Mouse (Mus musculus): ENCODE measurements at regions not wholly inside any gene's neighbourhood (a gene's known extent, or its start where the extent isn't known, plus 50 kb on each side); places are given as distances from the start of the nearest gene placed in this dataset.

DNA sequence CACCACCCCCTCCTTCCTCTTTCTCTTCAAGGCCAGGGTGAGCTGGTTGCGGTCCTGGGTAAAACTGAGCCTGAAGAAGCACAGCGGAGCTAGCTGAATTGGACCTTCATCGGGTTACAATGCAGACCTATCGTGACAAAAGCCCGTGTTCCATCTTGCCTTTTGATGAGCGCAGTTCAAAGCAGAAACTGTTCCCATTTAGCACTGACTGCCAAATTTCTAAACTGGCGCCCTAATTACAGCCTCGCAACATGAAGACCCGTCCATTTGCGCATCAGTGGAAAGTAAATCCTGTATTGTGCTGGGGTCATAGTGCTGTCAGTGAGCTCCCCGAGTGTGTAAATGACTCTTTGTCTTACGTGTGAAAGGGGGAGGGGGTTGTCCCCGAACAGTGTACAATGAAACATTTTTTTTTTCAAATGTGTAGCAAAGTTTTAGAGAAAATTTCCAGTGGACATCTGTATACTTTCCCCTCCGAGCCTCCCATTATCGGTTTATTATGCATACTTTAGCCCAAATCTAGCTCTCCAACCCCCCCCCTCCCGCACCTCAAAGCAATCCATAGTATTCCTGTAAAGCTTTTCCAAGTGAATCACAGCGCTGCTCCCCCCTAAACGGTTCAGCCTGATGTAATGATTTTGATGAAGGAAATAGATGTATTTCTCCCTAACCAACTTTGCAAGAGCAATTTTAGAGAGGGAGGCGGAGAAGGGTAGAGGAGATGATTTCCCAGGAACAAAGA, 877.4 kb downstream of the Epha4 start:
- peak overlapping the region; percentile 46 for H3K4me2 ChIP-seq (ENCODE audit: low read length)
- no peak overlapping the region for H3K9ac ChIP-seq (ENCODE audit: low read depth, low read length)
- no peaks in the 10 kb centered on the region for H3K4me1 ChIP-seq (ENCODE audit: control insufficient read depth, insufficient read depth, low read length)
- no peak overlapping the region for H3K4me3 ChIP-seq (ENCODE audit: low read depth, low read length)
- no peak; the same call in 1 of the 2 replicates for ATAC-seq
- no peaks in the 10 kb centered on the region for H3K9me3 ChIP-seq (replicated peaks; ENCODE audit: control insufficient read depth, low read length, poor library complexity, severe bottlenecking)
- H3K36me3 ChIP-seq (ENCODE audit: control insufficient read depth, insufficient read depth, low read length) = no peaks in the 10 kb centered on the region
- 25% methylated on average over 19 of the region's 19 CpGs for WGBS
- H3K27me3 ChIP-seq (ENCODE audit: control insufficient read depth, insufficient read depth, low read depth, low read length) = no peaks in the 10 kb centered on the region
- no peak overlapping the region for H3K27ac ChIP-seq (ENCODE audit: low read length)

DNA sequence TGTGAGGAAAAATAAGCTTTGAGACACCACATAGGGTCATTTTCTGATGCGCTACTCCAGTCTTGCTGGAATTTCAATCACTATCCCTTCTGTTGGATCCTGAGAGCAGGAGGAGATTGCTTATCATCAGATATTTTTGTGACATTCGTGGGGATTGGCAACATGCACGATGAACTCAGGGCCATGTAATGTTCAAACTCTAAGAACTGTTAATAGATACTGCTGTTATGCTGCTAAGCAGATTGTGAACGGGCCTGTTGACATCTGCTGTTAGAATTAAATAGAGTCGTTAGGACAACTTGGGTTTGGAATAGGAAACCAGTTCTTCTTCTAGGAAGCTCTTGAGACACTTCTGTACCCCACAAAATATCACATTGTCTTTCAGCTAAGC, 876.9 kb downstream of the Epha4 start:
- Histone ChIP-seq H3K27me3 (ENCODE audit: control insufficient read depth, insufficient read depth, low read depth, low read length) (no peaks in the 10 kb centered on the region), H3K4me2 (ENCODE audit: low read length) (no peak overlapping the region), H3K4me3 (ENCODE audit: low read depth, low read length) (no peak overlapping the region), H3K9me3 (replicated peaks; ENCODE audit: control insufficient read depth, low read length, poor library complexity, severe bottlenecking) (no peaks in the 10 kb centered on the region), H3K27ac (ENCODE audit: low read length) (no peak overlapping the region), H3K9ac (ENCODE audit: low read depth, low read length) (no peak overlapping the region), H3K4me1 (ENCODE audit: control insufficient read depth, insufficient read depth, low read length) (no peaks in the 10 kb centered on the region), H3K36me3 (ENCODE audit: control insufficient read depth, insufficient read depth, low read length) (no peaks in the 10 kb centered on the region)
- WGBS = 61% methylated on average over 5 of the region's 5 CpGs
- ATAC-seq = no peak

DNA sequence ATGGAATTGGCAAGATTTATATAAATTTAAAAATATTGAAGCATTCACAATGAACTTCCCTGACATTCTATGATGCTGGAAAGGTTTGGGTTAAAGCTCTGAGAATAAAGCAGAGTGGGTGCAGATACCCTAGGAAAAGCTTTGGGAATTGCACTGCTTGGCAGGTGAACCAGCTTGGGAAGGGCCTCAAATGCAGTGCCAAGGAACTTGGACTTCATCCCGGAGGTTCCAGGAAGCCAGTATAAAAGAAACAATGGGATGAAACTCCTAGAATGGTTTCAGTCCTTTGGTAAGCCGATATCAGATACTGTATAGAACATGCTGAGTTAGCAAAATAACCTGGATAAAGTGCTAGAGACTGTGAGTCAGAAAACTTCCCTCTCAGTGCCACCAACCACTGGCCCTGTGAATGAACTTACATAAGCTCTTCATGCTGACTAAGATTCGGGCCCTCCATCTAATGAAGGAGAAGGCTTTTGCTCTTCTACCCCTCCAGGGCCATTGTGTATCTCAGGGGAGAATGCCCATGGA, 873.6 kb downstream of the Epha4 start:
- no peaks in the 10 kb centered on the region for H3K4me1 ChIP-seq (ENCODE audit: control insufficient read depth, insufficient read depth, low read length)
- H3K36me3 ChIP-seq (ENCODE audit: control insufficient read depth, insufficient read depth, low read length) = no peaks in the 10 kb centered on the region
- 64% methylated on average over 3 of the region's 3 CpGs for WGBS
- no peak overlapping the region for H3K9ac ChIP-seq (ENCODE audit: low read depth, low read length)
- H3K27ac ChIP-seq (ENCODE audit: low read length) = no peak overlapping the region
- no peak overlapping the region for H3K4me2 ChIP-seq (ENCODE audit: low read length)
- H3K9me3 ChIP-seq (replicated peaks; ENCODE audit: control insufficient read depth, low read length, poor library complexity, severe bottlenecking) = no peaks in the 10 kb centered on the region
- ATAC-seq = no peak
- H3K27me3 ChIP-seq (ENCODE audit: control insufficient read depth, insufficient read depth, low read depth, low read length) = no peaks in the 10 kb centered on the region
- H3K4me3 ChIP-seq (ENCODE audit: low read depth, low read length) = no peak overlapping the region

DNA sequence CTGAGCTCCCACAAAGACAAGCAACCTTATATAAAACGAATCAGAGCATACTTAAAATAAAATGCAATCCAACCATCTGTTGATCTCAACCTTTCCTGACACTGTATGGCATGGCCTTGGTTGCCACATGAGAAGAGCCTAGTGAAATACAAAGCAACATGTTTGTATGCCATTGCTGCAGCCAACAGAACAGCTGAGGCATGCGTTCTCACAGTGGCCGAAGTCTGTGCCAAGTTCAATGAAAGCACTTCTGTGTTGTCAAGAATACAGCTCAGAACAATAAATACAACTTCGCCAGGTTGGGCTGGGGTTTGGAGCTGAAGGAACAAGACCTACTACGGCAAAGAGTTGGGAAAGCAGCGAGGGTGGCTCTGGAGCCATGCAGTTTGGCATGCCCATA, 872.2 kb downstream of the Epha4 start:
- H3K9me3 ChIP-seq (replicated peaks; ENCODE audit: control insufficient read depth, low read length, poor library complexity, severe bottlenecking) = no peaks in the 10 kb centered on the region
- H3K9ac ChIP-seq (ENCODE audit: low read depth, low read length) = no peak overlapping the region
- H3K4me1 ChIP-seq (ENCODE audit: control insufficient read depth, insufficient read depth, low read length) = no peaks in the 10 kb centered on the region
- no peaks in the 10 kb centered on the region for H3K36me3 ChIP-seq (ENCODE audit: control insufficient read depth, insufficient read depth, low read length)
- 83% methylated on average over 6 of the region's 6 CpGs for WGBS
- no peaks in the 10 kb centered on the region for H3K27me3 ChIP-seq (ENCODE audit: control insufficient read depth, insufficient read depth, low read depth, low read length)
- no peak overlapping the region for H3K27ac ChIP-seq (ENCODE audit: low read length)
- no peak overlapping the region for H3K4me2 ChIP-seq (ENCODE audit: low read length)
- no peak for ATAC-seq
- H3K4me3 ChIP-seq (ENCODE audit: low read depth, low read length) = no peak overlapping the region

DNA sequence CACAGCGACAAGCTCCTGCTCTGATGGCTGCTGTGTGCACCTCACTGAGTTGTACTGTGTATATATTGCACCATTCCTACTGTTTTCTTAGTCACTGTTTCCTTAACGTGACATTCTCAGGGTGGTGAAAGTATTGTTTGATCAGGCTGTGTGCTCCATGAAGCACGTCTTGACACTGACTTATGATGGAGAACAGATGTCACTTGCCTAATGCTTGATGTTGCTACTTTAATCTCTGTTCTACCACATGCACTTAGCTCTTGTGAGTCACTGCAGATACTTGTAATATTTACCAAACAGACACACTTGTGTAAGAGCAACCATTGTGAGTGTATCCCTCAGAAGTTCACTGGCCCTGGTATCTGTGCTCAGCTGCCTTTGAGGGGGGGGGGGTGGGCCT, 870.0 kb downstream of the Epha4 start:
- Histone ChIP-seq H3K27me3 (ENCODE audit: control insufficient read depth, insufficient read depth, low read depth, low read length) (no peaks in the 10 kb centered on the region), H3K9me3 (replicated peaks; ENCODE audit: control insufficient read depth, low read length, poor library complexity, severe bottlenecking) (no peaks in the 10 kb centered on the region)
- 81% methylated on average over 3 of the region's 3 CpGs for WGBS

DNA sequence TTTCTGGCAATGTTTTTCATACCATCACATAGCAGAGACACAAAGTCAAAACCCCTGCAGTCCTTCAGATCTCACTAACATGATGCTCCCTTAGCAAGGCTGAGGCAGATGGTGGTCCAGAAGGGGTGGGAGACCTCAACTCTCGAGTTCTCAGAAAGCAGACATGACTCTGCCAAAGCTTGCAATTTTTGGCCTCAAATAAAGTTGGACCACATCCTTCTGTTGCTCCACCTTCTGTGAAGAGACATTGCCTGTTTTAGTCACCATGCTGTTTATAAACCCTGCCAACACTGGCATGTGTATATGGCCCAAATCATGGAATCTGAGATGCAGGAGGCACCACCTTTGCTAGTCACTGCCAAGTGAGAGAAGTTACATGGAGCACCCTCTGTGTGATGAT, 860.1 kb downstream of the Epha4 start:
- Histone ChIP-seq H3K9me3 (replicated peaks; ENCODE audit: control insufficient read depth, low read length, poor library complexity, severe bottlenecking) (no peaks in the 10 kb centered on the region), H3K9ac (ENCODE audit: low read depth, low read length) (no peak overlapping the region), H3K27ac (ENCODE audit: low read length) (no peak overlapping the region), H3K36me3 (ENCODE audit: control insufficient read depth, insufficient read depth, low read length) (no peaks in the 10 kb centered on the region), H3K4me1 (ENCODE audit: control insufficient read depth, insufficient read depth, low read length) (no peaks in the 10 kb centered on the region), H3K4me2 (ENCODE audit: low read length) (no peak overlapping the region), H3K27me3 (ENCODE audit: control insufficient read depth, insufficient read depth, low read depth, low read length) (no peaks in the 10 kb centered on the region), H3K4me3 (ENCODE audit: low read depth, low read length) (no peak overlapping the region)
- 62% methylated on average over 1 of the region's 1 CpGs for WGBS
- no peak for ATAC-seq

More for the DNA sequence above, 870.0 kb downstream of the Epha4 start:
- no peak overlapping the region for H3K27ac ChIP-seq (ENCODE audit: low read length)
- H3K4me3 ChIP-seq (ENCODE audit: low read depth, low read length) = no peak overlapping the region
- no peaks in the 10 kb centered on the region for H3K36me3 ChIP-seq (ENCODE audit: control insufficient read depth, insufficient read depth, low read length)
- no peaks in the 10 kb centered on the region for H3K4me1 ChIP-seq (ENCODE audit: control insufficient read depth, insufficient read depth, low read length)
- H3K4me2 ChIP-seq (ENCODE audit: low read length) = no peak overlapping the region
- ATAC-seq = no peak
- H3K9ac ChIP-seq (ENCODE audit: low read depth, low read length) = no peak overlapping the region

DNA sequence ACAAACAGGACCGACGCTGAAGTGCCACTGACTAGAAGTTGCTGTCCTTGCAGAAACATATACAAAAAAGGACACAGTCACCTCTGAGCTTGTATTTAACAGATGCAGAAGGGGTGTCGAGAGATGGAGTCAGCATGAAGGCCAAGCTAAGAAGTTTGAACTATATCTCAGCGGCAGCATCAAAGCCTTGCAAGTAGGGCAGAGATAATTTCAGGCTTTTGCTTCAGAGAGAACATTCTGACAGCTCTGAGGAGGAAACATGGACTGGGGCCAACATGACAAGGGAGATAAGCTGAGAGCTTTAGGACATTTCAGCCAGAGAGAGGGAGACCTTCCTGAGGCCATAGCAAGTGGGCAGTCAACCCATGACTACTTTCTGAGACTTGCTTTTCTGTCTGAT, 856.7 kb downstream of the Epha4 start:
- Histone ChIP-seq H3K27ac (ENCODE audit: low read length) (no peak overlapping the region), H3K4me1 (ENCODE audit: control insufficient read depth, insufficient read depth, low read length) (no peaks in the 10 kb centered on the region), H3K36me3 (ENCODE audit: control insufficient read depth, insufficient read depth, low read length) (no peaks in the 10 kb centered on the region), H3K27me3 (ENCODE audit: control insufficient read depth, insufficient read depth, low read depth, low read length) (no peaks in the 10 kb centered on the region), H3K4me2 (ENCODE audit: low read length) (no peak overlapping the region), H3K9me3 (replicated peaks; ENCODE audit: control insufficient read depth, low read length, poor library complexity, severe bottlenecking) (no peaks in the 10 kb centered on the region), H3K4me3 (ENCODE audit: low read depth, low read length) (no peak overlapping the region), H3K9ac (ENCODE audit: low read depth, low read length) (no peak overlapping the region)
- 95% methylated on average over 4 of the region's 4 CpGs for WGBS
- no peak for ATAC-seq

DNA sequence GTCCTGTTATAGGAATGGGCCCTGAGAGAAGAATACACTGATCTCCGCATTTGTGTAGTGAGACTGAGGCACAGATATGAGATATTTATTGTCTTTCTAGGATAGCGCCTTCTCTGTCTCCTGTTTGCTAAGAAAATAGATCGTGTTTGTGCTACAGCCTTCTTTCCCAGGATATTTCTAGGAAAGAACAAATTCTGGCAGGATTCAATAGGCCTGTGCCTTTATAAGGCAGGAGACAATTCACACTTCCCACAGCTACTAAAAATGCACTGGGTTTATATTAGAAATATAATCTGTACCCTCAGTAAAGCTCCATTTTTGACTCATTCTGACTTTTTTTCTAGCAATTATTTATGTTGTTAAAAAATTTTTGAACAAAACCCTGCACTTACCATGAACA, 854.7 kb downstream of the Epha4 start:
- no peaks in the 10 kb centered on the region for H3K27me3 ChIP-seq (ENCODE audit: control insufficient read depth, insufficient read depth, low read depth, low read length)
- WGBS = 90% methylated on average over 3 of the region's 3 CpGs
- H3K4me3 ChIP-seq (ENCODE audit: low read depth, low read length) = no peak overlapping the region
- no peaks in the 10 kb centered on the region for H3K4me1 ChIP-seq (ENCODE audit: control insufficient read depth, insufficient read depth, low read length)
- no peak overlapping the region for H3K27ac ChIP-seq (ENCODE audit: low read length)
- H3K9me3 ChIP-seq (replicated peaks; ENCODE audit: control insufficient read depth, low read length, poor library complexity, severe bottlenecking) = no peaks in the 10 kb centered on the region
- ATAC-seq = no peak
- no peaks in the 10 kb centered on the region for H3K36me3 ChIP-seq (ENCODE audit: control insufficient read depth, insufficient read depth, low read length)
- no peak overlapping the region for H3K9ac ChIP-seq (ENCODE audit: low read depth, low read length)
- no peak overlapping the region for H3K4me2 ChIP-seq (ENCODE audit: low read length)

DNA sequence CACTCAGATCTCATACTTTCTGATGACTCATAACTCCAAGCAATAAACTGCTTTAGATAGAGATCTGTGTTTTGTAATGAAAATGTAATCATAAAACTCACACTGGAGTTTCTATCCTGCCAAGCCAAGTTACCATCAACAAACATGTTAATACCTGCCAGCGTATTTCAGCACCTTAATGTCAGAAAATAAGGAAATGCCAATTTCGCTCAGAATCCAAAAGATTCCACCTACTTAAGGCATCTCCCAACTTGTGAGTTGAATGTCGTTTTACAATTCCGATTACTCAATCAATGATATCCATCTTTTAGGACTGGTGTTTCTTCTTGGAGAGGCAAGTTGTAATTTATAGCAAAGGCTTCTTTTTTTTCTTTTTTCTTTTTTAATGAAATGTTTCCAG, 850.5 kb downstream of the Epha4 start:
- H3K27me3 ChIP-seq (ENCODE audit: control insufficient read depth, insufficient read depth, low read depth, low read length) = no peaks in the 10 kb centered on the region
- no peaks in the 10 kb centered on the region for H3K4me1 ChIP-seq (ENCODE audit: control insufficient read depth, insufficient read depth, low read length)
- ATAC-seq = no peak
- H3K9me3 ChIP-seq (replicated peaks; ENCODE audit: control insufficient read depth, low read length, poor library complexity, severe bottlenecking) = no peaks in the 10 kb centered on the region
- H3K27ac ChIP-seq (ENCODE audit: low read length) = no peak overlapping the region
- H3K4me2 ChIP-seq (ENCODE audit: low read length) = no peak overlapping the region
- no peak overlapping the region for H3K9ac ChIP-seq (ENCODE audit: low read depth, low read length)
- 92% methylated on average over 4 of the region's 4 CpGs for WGBS
- H3K4me3 ChIP-seq (ENCODE audit: low read depth, low read length) = no peak overlapping the region
- H3K36me3 ChIP-seq (ENCODE audit: control insufficient read depth, insufficient read depth, low read length) = no peaks in the 10 kb centered on the region
